Mouse (Mus musculus) liver, embryonic 14.5 days (tissue): ENCODE measurements at regions not wholly inside any gene's neighbourhood (a gene's known extent, or its start where the extent isn't known, plus 50 kb on each side); places are given as distances from the start of the nearest gene placed in this dataset.

Experiments
- ATAC-seq: fragments of 200-750 bp; cut with Nextera tagmentation; 2 replicates; pipeline ENCODE4 v1.8.0; 2017; ENCODE audit warnings: moderate number of reproducible peaks, mild to moderate bottlenecking, moderate library complexity; ENCODE audit not compliant: insufficient read depth
- DNase-seq, 3 experiments: peaks; one replicate each; pipeline ENCODE4 v3.0.0-alpha.2; 2012 to 2013; ENCODE audit warnings: low read depth in 3 of 3, low spot score in 3 of 3
- H3K27ac ChIP-seq: fragments of 300-500 bp; sonication (generic); 2 replicates; pipeline ENCODE4 v1.5.1; 2014; ENCODE audit warnings: moderate library complexity, mild to moderate bottlenecking, control low read depth, inconsistent platforms
- H3K27me3 ChIP-seq: fragments of 300-500 bp; sonication (generic); 2 replicates; pipeline ENCODE4 v1.6.1; 2014; ENCODE audit warnings: mild to moderate bottlenecking, low read length, moderate library complexity; ENCODE audit not compliant: control insufficient read depth, insufficient read depth
- H3K36me3 ChIP-seq: fragments of 300-500 bp; sonication (generic); replicated peaks from 2 replicates; pipeline ENCODE4 v1.6.1; 2014; ENCODE audit warnings: low read depth; ENCODE audit not compliant: control insufficient read depth, insufficient read depth
- H3K4me1 ChIP-seq, 2 experiments: fragments of 200-500 bp in 1 of 2; fragments of 300-500 bp in 1 of 2; sonication (generic) in 1 of 2; replicated peaks; 2 replicates each; pipeline ENCODE4 v1.6.1; 2012 to 2014; ENCODE audit warnings: antibody characterized with exemption in 1 of 2, inconsistent platforms in 1 of 2, low read length in 1 of 2; ENCODE audit not compliant: control insufficient read depth in 2 of 2, insufficient read depth in 2 of 2
- H3K4me2 ChIP-seq: fragments of 300-500 bp; sonication (generic); 2 replicates; pipeline ENCODE4 v1.6.1; 2014; ENCODE audit warnings: low read depth, mild to moderate bottlenecking, control low read depth, moderate library complexity
- H3K4me3 ChIP-seq, 2 experiments: fragments of 200-500 bp in 1 of 2; fragments of 300-500 bp in 1 of 2; sonication (generic) in 1 of 2; 2 replicates each; pipeline ENCODE4 v1.5.1; 2012 to 2014; ENCODE audit warnings: low read depth in 2 of 2, low read length in 2 of 2, mild to moderate bottlenecking in 2 of 2, control low read depth in 1 of 2, inconsistent platforms in 1 of 2, moderate library complexity in 1 of 2; ENCODE audit not compliant: insufficient read depth in 1 of 2
- H3K9ac ChIP-seq: fragments of 300-500 bp; sonication (generic); replicated peaks from 2 replicates; pipeline ENCODE4 v1.6.1; 2014; ENCODE audit warnings: mild to moderate bottlenecking, control low read depth, moderate library complexity
- H3K9me3 ChIP-seq: fragments of 300-500 bp; sonication (generic); 2 replicates; pipeline ENCODE4 v1.6.1; 2016; ENCODE audit warnings: low read length, mixed read lengths; ENCODE audit not compliant: control insufficient read depth
- CTCF ChIP-seq: IDR thresholded peaks from 2 replicates; pipeline ENCODE4 v1.5.1; 2016; ENCODE audit warnings: antibody characterized with exemption, low read depth, control low read depth
- EP300 ChIP-seq: IDR thresholded peaks from 2 replicates; pipeline ENCODE4 v1.6.1; 2016; ENCODE audit warnings: antibody characterized with exemption, low read depth
- WGBS: fragments of 180-500 bp; shearing (Covaris S2); extraction: QIAGEN DNeasy Blood & Tissue Kit; methylation state at CpG from one replicate; pipeline ENCODE4 v1.1.7; 2014; ENCODE audit not compliant: insufficient replicate concordance; 5-methylcytosine and 5-hydroxymethylcytosine counted together

DNA sequence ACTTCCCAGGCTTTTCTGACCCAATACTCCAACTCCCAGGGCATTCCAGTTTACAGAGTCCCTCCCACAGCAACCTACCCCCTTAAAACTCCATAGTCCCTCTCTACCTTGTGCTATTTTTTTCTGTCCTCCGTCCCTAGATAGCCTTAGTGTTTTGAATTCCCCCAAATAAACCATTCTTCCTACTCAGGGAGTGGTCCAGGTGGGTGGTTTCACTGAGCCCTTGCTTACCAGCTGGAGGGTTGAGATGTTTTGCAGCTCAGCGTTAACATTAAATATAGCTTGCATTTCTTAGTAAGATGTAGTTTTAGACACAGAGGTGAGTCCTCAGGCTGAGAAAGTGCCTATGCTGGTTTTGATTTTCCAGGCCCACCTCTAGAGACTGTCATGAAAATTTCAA, 313.0 kb downstream of the Bmper start:
- no peaks in the 10 kb centered on the region for H3K9me3 ChIP-seq
- DNase-seq (no peak), ATAC-seq (no peak)
- WGBS: 58% methylated on average over 2 of the region's 2 CpGs
- no peaks in the 10 kb centered on the region for H3K27me3 ChIP-seq
- H3K36me3 ChIP-seq: no peaks in the 10 kb centered on the region
- H3K4me3 ChIP-seq: no peak overlapping the region
- no peak overlapping the region for H3K27ac ChIP-seq
- no peak overlapping the region for H3K4me2 ChIP-seq
- TF ChIP-seq CTCF (no peak), EP300 (no peak)
- H3K4me1 ChIP-seq: no peaks in the 10 kb centered on the region
- H3K9ac ChIP-seq: no peak overlapping the region

DNA sequence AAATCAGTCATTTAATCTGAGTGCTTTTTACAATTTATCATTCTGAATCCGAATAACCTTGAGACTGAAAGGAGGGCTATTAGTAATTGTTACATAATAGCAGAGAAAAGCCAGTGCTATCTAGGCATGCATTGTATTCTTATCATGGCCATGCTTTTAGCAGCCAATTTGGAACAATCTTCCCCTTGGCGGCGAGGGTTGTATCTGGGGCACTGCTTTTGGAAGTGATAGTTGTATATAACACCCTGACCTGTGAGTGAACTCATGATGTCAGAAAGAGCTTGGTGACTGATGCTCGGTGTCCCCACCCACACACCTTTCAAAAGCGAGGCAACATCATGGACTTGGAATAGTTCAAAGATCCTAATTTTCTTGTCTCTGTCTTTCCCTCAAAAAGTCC, 315.2 kb downstream of the Bmper start:
- TF ChIP-seq EP300 (no peak), CTCF (no peak)
- ATAC-seq (no peak), DNase-seq (no peak)
- H3K27ac ChIP-seq: no peak overlapping the region
- no peaks in the 10 kb centered on the region for H3K4me1 ChIP-seq
- no peak overlapping the region for H3K4me3 ChIP-seq
- H3K9me3 ChIP-seq: no peaks in the 10 kb centered on the region
- no peak overlapping the region for H3K4me2 ChIP-seq
- 54% methylated on average over 5 of the region's 5 CpGs for WGBS
- no peak overlapping the region for H3K9ac ChIP-seq
- no peaks in the 10 kb centered on the region for H3K36me3 ChIP-seq
- no peaks in the 10 kb centered on the region for H3K27me3 ChIP-seq

DNA sequence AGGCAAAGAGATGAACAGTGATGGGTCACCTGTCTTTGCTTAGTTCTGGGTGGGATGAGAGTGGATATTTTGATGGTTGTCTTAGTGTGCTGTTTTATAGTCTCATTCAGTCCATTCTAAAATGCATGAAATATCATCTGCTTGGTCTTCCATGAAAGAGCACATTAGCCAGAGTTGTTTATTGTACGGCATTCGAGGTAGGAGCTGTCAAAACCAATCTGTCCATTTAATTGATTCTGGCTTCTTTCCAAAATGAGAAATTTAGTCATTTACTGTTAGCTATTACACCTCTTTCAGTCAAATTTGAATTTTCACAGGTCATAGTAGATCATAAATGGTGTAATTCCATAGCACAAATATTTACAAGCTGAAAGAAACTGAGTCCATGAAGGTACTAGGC, 328.8 kb downstream of the Bmper start:
- TF ChIP-seq EP300: no peak
- TF ChIP-seq CTCF: no peak
- Histone ChIP-seq H3K27ac (no peak overlapping the region), H3K9ac (no peak overlapping the region), H3K4me2 (no peak overlapping the region), H3K9me3 (no peaks in the 10 kb centered on the region), H3K4me3 (no peak overlapping the region), H3K27me3 (no peaks in the 10 kb centered on the region), H3K36me3 (no peaks in the 10 kb centered on the region), H3K4me1 (no peaks in the 10 kb centered on the region)
- DNase-seq (no peak), ATAC-seq (no peak)
- 79% methylated on average over 2 of the region's 2 CpGs for WGBS

DNA sequence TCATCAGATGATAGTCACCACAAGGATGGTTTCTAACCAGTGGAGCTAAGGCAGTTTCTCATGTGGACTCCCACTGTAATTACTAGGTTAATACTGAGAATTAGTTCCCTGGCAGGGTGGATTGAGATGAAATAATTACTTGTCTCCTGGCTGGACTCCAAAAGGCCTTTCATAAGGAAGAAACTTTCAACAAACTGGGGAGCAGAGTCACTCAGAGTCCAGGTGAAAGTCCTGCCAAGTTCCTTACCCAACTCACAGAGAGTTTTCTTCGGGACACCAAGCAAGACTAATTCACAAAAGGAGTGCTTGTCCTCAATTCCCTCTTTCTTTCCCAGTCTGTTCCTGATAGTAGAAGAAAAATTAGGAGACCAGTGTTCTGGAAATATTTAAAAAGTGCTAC, 330.9 kb downstream of the Bmper start:
- no peak for TF ChIP-seq EP300
- TF ChIP-seq CTCF: no peak
- Histone ChIP-seq H3K4me1 (no peaks in the 10 kb centered on the region), H3K36me3 (no peaks in the 10 kb centered on the region), H3K4me3 (no peak overlapping the region), H3K27me3 (no peaks in the 10 kb centered on the region), H3K4me2 (no peak overlapping the region), H3K9ac (no peak overlapping the region), H3K9me3 (no peaks in the 10 kb centered on the region), H3K27ac (no peak overlapping the region)
- DNase-seq (no peak), ATAC-seq (no peak)
- WGBS: 52% methylated on average over 1 of the region's 1 CpGs

DNA sequence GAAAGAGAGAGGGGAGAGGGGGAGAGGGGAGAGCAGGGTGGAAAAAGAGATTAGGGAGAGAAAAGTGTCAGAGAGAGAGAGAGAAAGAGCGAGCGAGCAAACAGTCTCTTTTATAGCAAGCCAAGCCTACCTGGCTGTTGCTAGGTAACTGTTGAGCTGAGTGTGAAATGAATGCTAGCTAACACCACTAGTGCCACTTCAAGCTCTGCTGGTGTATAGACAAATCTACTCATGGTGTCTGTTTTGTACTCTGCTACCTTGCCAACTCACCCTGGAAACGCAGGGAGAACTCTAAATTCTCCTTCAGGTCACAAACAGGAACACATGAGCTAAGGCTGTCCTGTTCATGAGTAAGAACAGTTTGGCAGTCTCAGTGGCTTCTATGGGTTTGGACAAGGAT, 334.7 kb downstream of the Bmper start:
- no peak for ATAC-seq
- H3K9ac ChIP-seq: no peak overlapping the region
- no peak overlapping the region for H3K4me2 ChIP-seq
- 68% methylated on average over 3 of the region's 3 CpGs for WGBS
- H3K27me3 ChIP-seq: no peaks in the 10 kb centered on the region
- H3K9me3 ChIP-seq: no peaks in the 10 kb centered on the region
- H3K4me3 ChIP-seq: no peak overlapping the region
- no peak for TF ChIP-seq EP300
- no peak for TF ChIP-seq CTCF
- DNase-seq: no peak
- H3K4me1 ChIP-seq: no peaks in the 10 kb centered on the region
- H3K27ac ChIP-seq: no peak overlapping the region
- no peaks in the 10 kb centered on the region for H3K36me3 ChIP-seq
